Mouse (Mus musculus): Measurements from ENCODE around the gene Ccdc88b. TPM values are rescaled to one million over a fixed set of nuclear protein-coding genes. Genes with fewer than 3 reads are reported as not detected.

Ccdc88b gene
- polyA plus RNA-seq, 1 experiment = 1.1 TPM

DNA sequence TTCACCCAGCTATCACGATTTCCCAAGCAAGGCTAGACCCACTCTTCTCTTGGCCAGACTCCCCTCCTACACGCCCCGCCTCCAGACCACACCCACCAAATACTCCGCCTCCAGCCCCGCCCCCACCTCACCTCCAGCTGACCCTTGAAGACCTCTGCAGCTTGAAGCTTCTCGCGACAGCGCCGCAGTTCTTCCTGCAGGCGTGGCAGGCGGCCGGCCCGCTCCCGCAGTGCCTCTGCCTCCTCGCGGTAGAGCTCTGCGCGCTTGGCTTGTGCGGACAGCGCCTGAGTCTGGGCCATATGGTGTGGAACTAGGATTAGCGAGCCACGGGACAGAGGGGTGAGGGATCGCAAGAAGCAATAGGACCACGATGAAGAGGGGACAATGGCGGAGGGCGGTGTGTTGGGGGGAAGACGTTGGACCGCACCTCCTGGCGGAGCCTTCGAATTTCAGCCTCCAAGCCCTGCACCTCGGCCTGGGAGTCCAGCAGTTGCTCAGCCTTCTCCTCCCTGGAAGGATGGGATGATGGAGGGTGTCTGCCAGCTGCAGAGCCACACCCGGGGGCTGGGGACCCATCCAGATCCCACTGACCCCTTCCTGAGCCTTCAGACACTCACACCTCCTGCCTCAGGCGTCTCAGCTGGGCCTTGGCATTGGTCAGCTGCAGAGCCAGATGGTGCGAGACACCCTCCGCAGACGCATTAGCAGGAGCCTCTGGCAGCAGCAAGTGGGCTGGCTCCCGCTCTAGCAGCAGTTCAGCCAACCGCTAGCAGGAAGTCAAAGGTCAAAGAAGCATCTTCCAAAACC lies 2.6 kb downstream of the Ccdc88b start:
- Histone ChIP-seq H3K27me3 (ENCODE audit: control insufficient read depth, insufficient read depth, low read length, poor library complexity, severe bottlenecking) (no peaks in the 10 kb centered on the region), H3K4me1 (ENCODE audit: control insufficient read depth, insufficient read depth, low read length) (no peaks in the 10 kb centered on the region), H3K9me3 (replicated peaks; ENCODE audit: control insufficient read depth, insufficient read depth, low read length, poor library complexity, severe bottlenecking) (no peaks in the 10 kb centered on the region), H3K9ac (ENCODE audit: low read depth, poor library complexity, severe bottlenecking) (peak overlapping the region; percentile 45), H3K27ac (ENCODE audit: insufficient read depth, low read length) (no peak overlapping the region), H3K36me3 (ENCODE audit: control insufficient read depth, insufficient read depth, low read length, poor library complexity, severe bottlenecking) (no peaks in the 10 kb centered on the region), H3K4me3 (ENCODE audit: low read depth, low read length) (peak overlapping the region; percentile 59)
- TF ChIP-seq EP300 (IDR thresholded peaks at IDR 0.05; ENCODE audit: insufficient read depth, low read depth, low read length) (0 out of 2 replicates have a peak, but pooled peaks have one; percentile 25), CTCF (IDR thresholded peaks at IDR 0.05; ENCODE audit: low read depth, low read length) (no peak), POLR2A (IDR thresholded peaks at IDR 0.05; ENCODE audit: insufficient read depth, low read length) (peak; percentile 54)

DNA sequence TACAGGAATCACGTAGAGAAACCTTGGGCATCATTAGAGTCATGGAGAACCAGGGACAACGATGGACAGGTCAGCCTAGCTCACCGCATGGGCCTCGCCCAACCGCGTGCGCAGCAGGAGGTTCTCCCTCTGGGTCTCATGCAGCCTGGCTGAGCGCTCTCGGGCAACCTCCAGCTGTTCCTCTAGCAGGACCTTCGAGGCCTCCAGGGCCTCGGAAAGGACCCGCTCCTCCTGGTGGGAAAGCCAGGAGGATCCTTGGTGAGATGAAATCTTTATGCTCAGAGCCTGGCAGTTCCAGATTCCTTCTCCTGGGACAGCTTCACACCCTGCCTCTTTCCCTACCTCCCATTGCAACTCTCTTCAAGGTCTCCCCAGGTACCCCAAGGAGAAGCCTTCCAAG lies 3.4 kb downstream of the Ccdc88b start:
- Histone ChIP-seq H3K4me3 (ENCODE audit: low read depth, low read length) (no peak overlapping the region), H3K27me3 (ENCODE audit: control insufficient read depth, insufficient read depth, low read length, poor library complexity, severe bottlenecking) (no peaks in the 10 kb centered on the region)

DNA sequence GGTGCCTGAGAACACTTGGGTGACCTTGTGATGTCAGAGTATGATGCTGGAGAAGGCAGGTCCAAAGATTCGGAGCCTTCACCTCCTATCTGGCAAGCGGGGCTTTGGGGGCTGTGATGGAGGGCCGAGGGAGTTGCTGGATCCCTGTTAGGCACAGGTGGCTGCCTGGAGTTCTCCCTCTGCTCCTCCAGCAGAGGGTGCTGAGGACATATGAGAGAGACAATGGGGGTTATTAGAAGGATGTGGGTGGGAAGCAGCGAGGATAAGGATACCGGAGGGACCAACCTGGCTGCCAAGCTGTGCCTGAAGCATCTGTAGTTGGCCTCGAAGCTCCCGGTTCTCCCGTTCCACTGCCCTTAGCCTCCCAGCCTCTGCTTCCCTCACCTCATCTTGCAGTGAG lies 4.1 kb downstream of the Ccdc88b start:
- Histone ChIP-seq H3K27ac (ENCODE audit: insufficient read depth, low read length) (no peak overlapping the region), H3K4me3 (ENCODE audit: low read depth, low read length) (no peak overlapping the region), H3K27me3 (ENCODE audit: control insufficient read depth, insufficient read depth, low read length, poor library complexity, severe bottlenecking) (no peaks in the 10 kb centered on the region), H3K9me3 (replicated peaks; ENCODE audit: control insufficient read depth, insufficient read depth, low read length, poor library complexity, severe bottlenecking) (no peaks in the 10 kb centered on the region), H3K4me1 (ENCODE audit: control insufficient read depth, insufficient read depth, low read length) (no peaks in the 10 kb centered on the region), H3K36me3 (ENCODE audit: control insufficient read depth, insufficient read depth, low read length, poor library complexity, severe bottlenecking) (no peaks in the 10 kb centered on the region), H3K9ac (ENCODE audit: low read depth, poor library complexity, severe bottlenecking) (no peak overlapping the region)
- TF ChIP-seq EP300 (IDR thresholded peaks at IDR 0.05; ENCODE audit: insufficient read depth, low read depth, low read length) (no peak), CTCF (IDR thresholded peaks at IDR 0.05; ENCODE audit: low read depth, low read length) (no peak), POLR2A (IDR thresholded peaks at IDR 0.05; ENCODE audit: insufficient read depth, low read length) (no peak)

More for the DNA sequence above, 3.4 kb downstream of the Ccdc88b start:
- Histone ChIP-seq H3K4me1 (ENCODE audit: control insufficient read depth, insufficient read depth, low read length) (no peaks in the 10 kb centered on the region), H3K9me3 (replicated peaks; ENCODE audit: control insufficient read depth, insufficient read depth, low read length, poor library complexity, severe bottlenecking) (no peaks in the 10 kb centered on the region), H3K9ac (ENCODE audit: low read depth, poor library complexity, severe bottlenecking) (no peak overlapping the region), H3K36me3 (ENCODE audit: control insufficient read depth, insufficient read depth, low read length, poor library complexity, severe bottlenecking) (no peaks in the 10 kb centered on the region), H3K27ac (ENCODE audit: insufficient read depth, low read length) (no peak overlapping the region)
- TF ChIP-seq POLR2A (IDR thresholded peaks at IDR 0.05; ENCODE audit: insufficient read depth, low read length) (no peak), CTCF (IDR thresholded peaks at IDR 0.05; ENCODE audit: low read depth, low read length) (no peak), EP300 (IDR thresholded peaks at IDR 0.05; ENCODE audit: insufficient read depth, low read depth, low read length) (no peak)

DNA sequence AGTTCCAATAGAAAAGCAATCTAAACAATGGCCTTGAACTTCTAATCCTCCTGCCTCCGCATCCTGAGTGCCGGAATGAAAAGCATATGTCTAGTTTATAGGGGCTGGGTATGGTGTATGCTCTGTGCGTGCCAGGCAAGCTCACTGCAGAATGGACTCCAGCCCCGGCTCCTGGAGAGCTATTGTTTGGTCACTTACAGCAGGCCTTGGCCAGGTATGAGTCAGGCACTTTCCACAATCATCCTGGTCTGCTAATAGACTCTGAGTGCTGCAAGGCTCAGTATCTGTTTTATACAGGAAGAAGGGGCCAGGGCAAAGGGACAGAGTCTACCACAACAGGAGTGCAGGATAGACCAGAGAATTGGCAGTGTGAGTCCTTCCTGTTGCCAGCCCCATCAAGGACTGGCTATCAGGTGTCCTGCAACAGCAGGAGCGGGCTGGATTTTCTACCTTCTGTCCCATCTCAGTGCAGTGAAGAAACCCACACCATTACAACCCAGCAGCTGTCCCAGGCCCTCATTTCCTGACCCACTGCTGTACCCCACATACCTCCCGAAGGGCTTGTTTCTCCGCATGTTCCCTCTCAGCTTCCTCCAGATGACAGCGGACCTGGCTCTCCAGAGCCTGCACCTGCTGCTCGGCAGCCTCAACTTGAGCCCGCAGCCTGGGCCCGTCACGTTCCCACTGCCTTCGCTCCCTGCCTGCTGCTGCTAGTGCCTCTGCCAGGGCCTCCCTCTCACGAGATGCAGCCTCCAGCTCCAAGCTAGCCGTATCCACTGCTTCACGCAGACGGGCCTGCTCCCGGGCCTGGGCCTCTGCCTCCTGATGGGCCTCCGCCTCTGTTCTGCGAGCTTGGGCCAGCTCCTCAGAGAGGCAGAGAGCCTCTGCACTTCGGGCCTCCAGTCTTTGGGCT lies 5.4 kb downstream of the Ccdc88b start:
- TF ChIP-seq POLR2A (IDR thresholded peaks at IDR 0.05; ENCODE audit: insufficient read depth, low read length) (no peak), CTCF (IDR thresholded peaks at IDR 0.05; ENCODE audit: low read depth, low read length) (no peak), EP300 (IDR thresholded peaks at IDR 0.05; ENCODE audit: insufficient read depth, low read depth, low read length) (no peak)
- H3K9ac ChIP-seq (ENCODE audit: low read depth, poor library complexity, severe bottlenecking) = no peak overlapping the region

DNA sequence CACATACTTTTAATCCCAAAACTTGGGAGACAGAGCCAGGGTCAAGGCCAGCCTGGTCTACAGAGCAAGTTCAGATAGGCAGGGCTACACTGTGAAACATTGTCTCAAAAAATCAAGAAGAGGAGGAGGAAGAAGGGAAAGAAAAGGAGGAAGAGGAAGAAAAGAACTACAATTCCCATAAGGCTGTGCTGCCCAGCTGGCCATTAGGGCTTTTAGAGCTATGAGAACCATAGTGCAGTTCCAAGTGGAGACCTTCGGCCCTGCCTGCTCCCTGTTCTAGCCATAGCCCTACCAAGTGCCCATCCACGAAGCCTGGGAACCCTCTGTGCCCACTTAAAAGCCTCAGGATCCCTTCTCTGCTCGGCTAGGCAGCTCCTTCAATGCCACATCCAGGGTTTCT lies 6.5 kb downstream of the Ccdc88b start:
- H3K9me3 ChIP-seq (replicated peaks; ENCODE audit: control insufficient read depth, insufficient read depth, low read length, poor library complexity, severe bottlenecking) = no peaks in the 10 kb centered on the region
- H3K9ac ChIP-seq (ENCODE audit: low read depth, poor library complexity, severe bottlenecking) = no peak overlapping the region
- no peaks in the 10 kb centered on the region for H3K27me3 ChIP-seq (ENCODE audit: control insufficient read depth, insufficient read depth, low read length, poor library complexity, severe bottlenecking)
- no peaks in the 10 kb centered on the region for H3K4me1 ChIP-seq (ENCODE audit: control insufficient read depth, insufficient read depth, low read length)
- H3K4me3 ChIP-seq (ENCODE audit: low read depth, low read length) = no peak overlapping the region
- TF ChIP-seq CTCF (IDR thresholded peaks at IDR 0.05; ENCODE audit: low read depth, low read length) (no peak), EP300 (IDR thresholded peaks at IDR 0.05; ENCODE audit: insufficient read depth, low read depth, low read length) (no peak), POLR2A (IDR thresholded peaks at IDR 0.05; ENCODE audit: insufficient read depth, low read length) (no peak)
- no peak overlapping the region for H3K27ac ChIP-seq (ENCODE audit: insufficient read depth, low read length)
- no peaks in the 10 kb centered on the region for H3K36me3 ChIP-seq (ENCODE audit: control insufficient read depth, insufficient read depth, low read length, poor library complexity, severe bottlenecking)

More for the DNA sequence above, 5.4 kb downstream of the Ccdc88b start:
- no peaks in the 10 kb centered on the region for H3K36me3 ChIP-seq (ENCODE audit: control insufficient read depth, insufficient read depth, low read length, poor library complexity, severe bottlenecking)
- no peak overlapping the region for H3K4me3 ChIP-seq (ENCODE audit: low read depth, low read length)
- no peak overlapping the region for H3K27ac ChIP-seq (ENCODE audit: insufficient read depth, low read length)
- no peaks in the 10 kb centered on the region for H3K27me3 ChIP-seq (ENCODE audit: control insufficient read depth, insufficient read depth, low read length, poor library complexity, severe bottlenecking)
- H3K9me3 ChIP-seq (replicated peaks; ENCODE audit: control insufficient read depth, insufficient read depth, low read length, poor library complexity, severe bottlenecking) = no peaks in the 10 kb centered on the region
- H3K4me1 ChIP-seq (ENCODE audit: control insufficient read depth, insufficient read depth, low read length) = no peaks in the 10 kb centered on the region

Data from ES-Bruce4 (cell line).